Mouse (Mus musculus) midbrain, embryonic 13.5 days (tissue): ENCODE measurements around the gene Tgfbi. TPM values are rescaled to one million over a fixed set of nuclear protein-coding genes. Genes with fewer than 3 reads are reported as not detected.
A peak's percentile ranks its signal among the peaks of the same experiment; 100 is the strongest.

Experiments
- ATAC-seq: fragments of 200-750 bp; cut with Nextera tagmentation; 2 replicates; pipeline ENCODE4 v1.8.0; 2017; ENCODE audit warnings: mild to moderate bottlenecking, moderate TSS enrichment, moderate library complexity
- H3K27ac ChIP-seq: fragments of 300-500 bp; sonication (generic); 2 replicates; pipeline ENCODE4 v1.5.1; 2015; ENCODE audit warnings: inconsistent platforms, mild to moderate bottlenecking, moderate library complexity
- H3K27me3 ChIP-seq: fragments of 300-500 bp; sonication (generic); 2 replicates; pipeline ENCODE4 v1.6.1; 2015; ENCODE audit warnings: mild to moderate bottlenecking, inconsistent platforms
- H3K36me3 ChIP-seq: fragments of 300-500 bp; sonication (generic); 2 replicates; pipeline ENCODE4 v1.6.1; 2015; ENCODE audit warnings: mild to moderate bottlenecking, inconsistent platforms
- H3K4me1 ChIP-seq: fragments of 300-500 bp; sonication (generic); replicated peaks from 2 replicates; pipeline ENCODE4 v1.6.1; 2015; ENCODE audit warnings: inconsistent platforms
- H3K4me2 ChIP-seq: fragments of 300-500 bp; sonication (generic); replicated peaks from 2 replicates; pipeline ENCODE4 v1.6.1; 2015; ENCODE audit warnings: moderate library complexity, mild to moderate bottlenecking, inconsistent platforms
- H3K4me3 ChIP-seq: fragments of 300-500 bp; sonication (generic); replicated peaks from 2 replicates; pipeline ENCODE4 v1.5.1; 2015; ENCODE audit warnings: mild to moderate bottlenecking, inconsistent platforms
- H3K9ac ChIP-seq: fragments of 300-500 bp; sonication (generic); replicated peaks from 2 replicates; pipeline ENCODE4 v1.6.1; 2015; ENCODE audit warnings: mild to moderate bottlenecking, inconsistent platforms
- H3K9me3 ChIP-seq: fragments of 300-500 bp; sonication (generic); 2 replicates; pipeline ENCODE4 v1.6.1; 2016; ENCODE audit warnings: mild to moderate bottlenecking, inconsistent platforms
- WGBS: fragments of 180-500 bp; shearing (Covaris S2); methylation state at CpG from one replicate; pipeline ENCODE4 v1.1.7; 2015; 5-methylcytosine and 5-hydroxymethylcytosine counted together
- polyA plus RNA-seq: library from polyadenylated mRNA; unstranded; fragments of >200 nt; fragmentation: Nextera tagmentation; extraction: Ambion mirVana; gene quantifications from 2 replicates; pipeline ENCODE4 v1.2.1, GENCODE M21; 2015

The Tgfbi gene
- 4.0 and 4.8 TPM in 2 replicates for polyA plus RNA-seq

- H3K27me3 ChIP-seq: peaks cover 79% of the 10 kb centered on the region
- no peak within 1 kb of the TSS for H3K27ac ChIP-seq
- WGBS: 3% methylated on average over 31 of the region's 36 CpGs
Measured at GRCm38 (mm10) chr13:56609103-56609856, at the start of gene Tgfbi. Gene Tgfbi (plus strand): TSS chr13:56609523.

GRCm38 (mm10) chr13:56559841-56560370 is 49.4 kb upstream of the Tgfbi start:
- no peak for ATAC-seq
- peaks cover 2% of the 10 kb centered on the region; the same call in 1 of the 2 replicates for H3K4me1 ChIP-seq
- no peaks in the 10 kb centered on the region for H3K9me3 ChIP-seq
- no peaks in the 10 kb centered on the region for H3K36me3 ChIP-seq
- H3K4me2 ChIP-seq: no peak overlapping the region
- no peak overlapping the region for H3K9ac ChIP-seq
- H3K27me3 ChIP-seq: 0 out of 2 replicates have a peak, but pooled peaks cover 10% of the 10 kb centered on the region
- no peak overlapping the region for H3K27ac ChIP-seq
- H3K4me3 ChIP-seq: no peak overlapping the region
- 79% methylated on average over 6 of the region's 6 CpGs for WGBS

More at GRCm38 (mm10) chr13:56609103-56609856, at the start of gene Tgfbi:
- H3K4me3 ChIP-seq: peak within 1 kb of the TSS; percentile 43
- H3K4me2 ChIP-seq: peak within 1 kb of the TSS; percentile 87
- H3K9me3 ChIP-seq: no peaks in the 10 kb centered on the region
- peaks cover 18% of the 10 kb centered on the region for H3K4me1 ChIP-seq
- H3K36me3 ChIP-seq: no peaks in the 10 kb centered on the region
- ATAC-seq: peak; percentile 75
- peak within 1 kb of the TSS; percentile 64 for H3K9ac ChIP-seq

DNA sequence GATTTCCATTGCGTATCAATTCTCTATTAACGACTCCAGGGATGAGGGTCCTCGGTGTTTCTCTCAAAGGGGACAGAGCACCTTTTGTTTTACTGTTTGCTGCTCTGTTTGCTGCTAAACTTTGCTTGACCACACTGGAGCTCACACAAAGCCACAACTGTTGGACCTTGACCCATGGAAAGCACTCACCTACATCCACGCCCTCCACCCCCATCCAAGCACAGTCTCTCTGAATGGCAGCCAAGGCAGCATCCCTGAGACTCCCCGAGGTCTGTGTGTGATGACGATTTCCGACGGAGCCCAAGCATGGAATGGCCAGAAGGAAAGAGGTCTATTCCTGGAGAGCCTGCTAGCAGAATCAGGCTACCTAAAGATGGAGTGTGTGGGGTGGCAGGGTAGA is 48.2 kb upstream of the Tgfbi start:
- no peak overlapping the region for H3K4me3 ChIP-seq
- H3K4me1 ChIP-seq: no peaks in the 10 kb centered on the region
- no peak overlapping the region for H3K27ac ChIP-seq
- H3K9ac ChIP-seq: no peak overlapping the region
- H3K4me2 ChIP-seq: no peak overlapping the region
- no peaks in the 10 kb centered on the region for H3K9me3 ChIP-seq
- 81% methylated on average over 8 of the region's 8 CpGs for WGBS
- ATAC-seq: no peak
- 0 out of 2 replicates have a peak, but pooled peaks cover 13% of the 10 kb centered on the region for H3K27me3 ChIP-seq
- H3K36me3 ChIP-seq: no peaks in the 10 kb centered on the region

GRCm38 (mm10) chr13:56563075-56563474 is 46.2 kb upstream of the Tgfbi start:
- no peak overlapping the region for H3K4me2 ChIP-seq
- H3K9me3 ChIP-seq: no peaks in the 10 kb centered on the region
- 41% methylated on average over 6 of the region's 6 CpGs for WGBS
- no peak overlapping the region for H3K27ac ChIP-seq
- H3K36me3 ChIP-seq: no peaks in the 10 kb centered on the region
- no peak overlapping the region for H3K4me3 ChIP-seq
- no peak overlapping the region for H3K9ac ChIP-seq
- no peak for ATAC-seq
- H3K27me3 ChIP-seq: 0 out of 2 replicates have a peak, but pooled peaks cover 13% of the 10 kb centered on the region
- H3K4me1 ChIP-seq: peaks cover 3% of the 10 kb centered on the region; the same call in 1 of the 2 replicates

DNA sequence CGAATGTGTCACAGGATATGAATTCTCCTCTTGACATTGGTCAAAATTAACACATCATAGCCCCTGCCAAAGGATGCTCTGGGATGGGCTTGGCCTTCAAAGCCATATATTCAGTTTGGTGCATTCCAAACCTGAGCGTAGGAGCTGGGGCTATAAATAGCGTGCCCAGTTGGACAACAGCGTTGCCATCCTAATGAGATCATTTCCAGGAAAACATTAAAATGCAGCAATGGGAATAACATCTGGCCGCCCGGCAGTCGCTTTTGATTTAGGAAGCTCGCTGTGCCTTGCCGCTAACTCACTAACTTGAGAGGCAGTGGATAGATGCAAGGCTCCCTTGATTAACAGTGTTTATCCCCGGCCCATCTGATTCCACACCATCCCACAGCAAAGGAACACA is 43.0 kb upstream of the Tgfbi start:
- Histone ChIP-seq H3K27ac (no peak overlapping the region), H3K4me3 (no peak overlapping the region), H3K4me2 (no peak overlapping the region), H3K36me3 (no peaks in the 10 kb centered on the region), H3K4me1 (peaks cover 3% of the 10 kb centered on the region; the same call in 1 of the 2 replicates), H3K9me3 (no peaks in the 10 kb centered on the region), H3K27me3 (0 out of 2 replicates have a peak, but pooled peaks cover 3% of the 10 kb centered on the region), H3K9ac (no peak overlapping the region)
- ATAC-seq: no peak
- WGBS: 67% methylated on average over 10 of the region's 10 CpGs

GRCm38 (mm10) chr13:56571645-56572044 is 37.7 kb upstream of the Tgfbi start:
- ATAC-seq: no peak
- Histone ChIP-seq H3K36me3 (no peaks in the 10 kb centered on the region), H3K27me3 (peaks cover 3% of the 10 kb centered on the region; the same call in 1 of the 2 replicates), H3K9me3 (no peaks in the 10 kb centered on the region), H3K4me2 (no peak overlapping the region), H3K4me3 (no peak overlapping the region), H3K4me1 (no peaks in the 10 kb centered on the region), H3K9ac (no peak overlapping the region), H3K27ac (no peak overlapping the region)
- 95% methylated on average over 8 of the region's 8 CpGs for WGBS

- peaks cover 3% of the 10 kb centered on the region; the same call in 1 of the 2 replicates for H3K27me3 ChIP-seq
- 81% methylated on average over 3 of the region's 4 CpGs for WGBS
- H3K4me2 ChIP-seq: no peak overlapping the region
- no peaks in the 10 kb centered on the region for H3K9me3 ChIP-seq
- no peak overlapping the region for H3K4me3 ChIP-seq
- no peaks in the 10 kb centered on the region for H3K36me3 ChIP-seq
- H3K9ac ChIP-seq: no peak overlapping the region
- H3K27ac ChIP-seq: no peak overlapping the region
- no peak for ATAC-seq
- H3K4me1 ChIP-seq: no peaks in the 10 kb centered on the region
Measured at GRCm38 (mm10) chr13:56575074-56575473, 34.2 kb upstream of the Tgfbi start.

GRCm38 (mm10) chr13:56575701-56576321 is 33.5 kb upstream of the Tgfbi start:
- peaks cover 3% of the 10 kb centered on the region; the same call in 1 of the 2 replicates for H3K27me3 ChIP-seq
- H3K4me1 ChIP-seq: 0 out of 2 replicates have a peak, but pooled peaks cover under 1% of the 10 kb centered on the region
- no peak overlapping the region for H3K4me3 ChIP-seq
- H3K27ac ChIP-seq: no peak overlapping the region
- ATAC-seq: no peak
- H3K9me3 ChIP-seq: no peaks in the 10 kb centered on the region
- H3K36me3 ChIP-seq: no peaks in the 10 kb centered on the region
- H3K4me2 ChIP-seq: no peak overlapping the region
- 68% methylated on average over 12 of the region's 12 CpGs for WGBS
- no peak overlapping the region for H3K9ac ChIP-seq

- Histone ChIP-seq H3K36me3 (no peaks in the 10 kb centered on the region), H3K4me3 (no peak overlapping the region), H3K4me2 (no peak overlapping the region), H3K9ac (no peak overlapping the region), H3K9me3 (no peaks in the 10 kb centered on the region), H3K27ac (no peak overlapping the region), H3K4me1 (peaks cover 21% of the 10 kb centered on the region), H3K27me3 (no peaks in the 10 kb centered on the region)
- WGBS: 76% methylated on average over 5 of the region's 5 CpGs
- no peak for ATAC-seq
Measured at GRCm38 (mm10) chr13:56578097-56578496, 31.2 kb upstream of the Tgfbi start.

GRCm38 (mm10) chr13:56580450-56580849 is 28.9 kb upstream of the Tgfbi start:
- H3K4me2 ChIP-seq: no peak overlapping the region
- no peak overlapping the region for H3K9ac ChIP-seq
- no peak for ATAC-seq
- H3K9me3 ChIP-seq: no peaks in the 10 kb centered on the region
- no peak overlapping the region for H3K4me3 ChIP-seq
- WGBS: 74% methylated on average over 5 of the region's 5 CpGs
- no peak overlapping the region for H3K27ac ChIP-seq
- peaks cover 23% of the 10 kb centered on the region for H3K4me1 ChIP-seq
- H3K27me3 ChIP-seq: no peaks in the 10 kb centered on the region
- no peaks in the 10 kb centered on the region for H3K36me3 ChIP-seq

DNA sequence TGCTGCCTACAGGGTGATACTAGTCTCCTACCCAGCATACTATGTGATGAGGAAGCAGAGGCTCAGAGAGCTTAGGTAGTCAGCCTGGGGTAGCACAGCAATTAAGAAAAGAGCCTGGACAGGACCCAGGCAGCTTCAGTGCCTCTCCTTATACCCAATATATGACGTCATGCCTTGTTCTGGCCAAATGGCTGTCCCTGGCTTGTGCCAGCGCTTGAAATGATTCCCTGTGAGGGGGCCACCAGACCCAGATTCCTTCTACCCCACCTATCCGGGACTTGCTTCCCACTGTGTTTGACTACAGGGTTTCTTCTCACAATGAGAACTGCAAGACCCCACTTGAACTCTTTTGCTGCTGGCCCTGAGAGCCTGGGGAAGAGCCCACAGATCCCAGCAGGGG is 27.8 kb upstream of the Tgfbi start:
- no peak overlapping the region for H3K4me3 ChIP-seq

DNA sequence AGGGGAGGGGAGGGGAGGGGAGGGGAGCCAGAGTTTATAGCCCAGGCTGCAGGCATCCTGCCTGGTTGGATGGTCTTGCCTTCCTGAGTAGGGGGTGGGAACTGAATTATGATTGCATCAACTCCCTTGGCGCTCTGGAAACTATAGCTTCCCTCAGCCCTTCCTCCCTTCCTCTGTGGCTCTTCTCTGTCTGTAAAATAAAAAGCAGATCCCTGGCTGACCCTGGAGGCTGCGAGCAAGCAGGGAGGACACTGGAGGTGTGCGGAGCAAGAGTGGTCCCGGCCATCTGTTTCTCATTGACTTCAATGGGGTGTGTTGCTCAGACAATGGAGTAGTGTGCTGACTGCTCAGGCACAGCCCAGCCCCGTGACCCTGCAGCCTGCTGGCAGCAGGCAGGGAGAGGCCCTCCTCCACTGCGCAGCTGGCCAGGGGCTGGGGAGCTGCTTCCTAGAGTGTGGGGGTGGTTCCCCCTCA is 27.3 kb upstream of the Tgfbi start:
- H3K4me2 ChIP-seq: peak overlapping the region; percentile 37
- no peak overlapping the region for H3K4me3 ChIP-seq
- H3K9ac ChIP-seq: peak overlapping the region; percentile 36
- peaks cover 23% of the 10 kb centered on the region for H3K4me1 ChIP-seq
- under 1% methylated on average over 6 of the region's 6 CpGs for WGBS
- peaks cover 4% of the 10 kb centered on the region; the same call in 1 of the 2 replicates for H3K27me3 ChIP-seq
- no peaks in the 10 kb centered on the region for H3K36me3 ChIP-seq
- peak; percentile 96 for ATAC-seq
- H3K27ac ChIP-seq: peak overlapping the region; percentile 90
- H3K9me3 ChIP-seq: no peaks in the 10 kb centered on the region

More for the DNA sequence above, 27.8 kb upstream of the Tgfbi start:
- 2% methylated on average over 3 of the region's 3 CpGs for WGBS
- no peaks in the 10 kb centered on the region for H3K9me3 ChIP-seq
- peak overlapping the region; percentile 90 for H3K27ac ChIP-seq
- H3K36me3 ChIP-seq: no peaks in the 10 kb centered on the region
- peaks cover 23% of the 10 kb centered on the region for H3K4me1 ChIP-seq
- peak; percentile 59 for ATAC-seq
- H3K4me2 ChIP-seq: no peak overlapping the region
- H3K9ac ChIP-seq: no peak overlapping the region
- no peaks in the 10 kb centered on the region; the same call in 1 of the 2 replicates for H3K27me3 ChIP-seq
